Mouse (Mus musculus) layer of hippocampus, postnatal 10 days (tissue): ENCODE measurements around the gene Mrpl33. TPM values are rescaled to one million over a fixed set of nuclear protein-coding genes. Genes with fewer than 3 reads are reported as not detected.
A peak's percentile ranks its signal among the peaks of the same experiment; 100 is the strongest.
"Not testable (repeated sequence)": the region's sequence is repeated elsewhere in the genome, so short reads cannot be mapped to it uniquely, and the experiment has no call there.

Source experiments
- DNase-seq, 2 experiments: peaks; one replicate each; pipeline ENCODE4 v3.0.0; 2021; ENCODE audit warnings: low spot score in 2 of 2
- total RNA-seq, 2 experiments: library from RNA; stranded (reverse); gene quantifications; 2 replicates each; pipeline ENCODE4 v1.2.3; 2021

The Mrpl33 gene
- total RNA-seq, 2 experiments from 2014 or later: 135 to 151 TPM

GRCm38 (mm10) chr5:31595868-31596267, 867 bp upstream of the Mrpl33 start:
- no peak for DNase-seq

DNA sequence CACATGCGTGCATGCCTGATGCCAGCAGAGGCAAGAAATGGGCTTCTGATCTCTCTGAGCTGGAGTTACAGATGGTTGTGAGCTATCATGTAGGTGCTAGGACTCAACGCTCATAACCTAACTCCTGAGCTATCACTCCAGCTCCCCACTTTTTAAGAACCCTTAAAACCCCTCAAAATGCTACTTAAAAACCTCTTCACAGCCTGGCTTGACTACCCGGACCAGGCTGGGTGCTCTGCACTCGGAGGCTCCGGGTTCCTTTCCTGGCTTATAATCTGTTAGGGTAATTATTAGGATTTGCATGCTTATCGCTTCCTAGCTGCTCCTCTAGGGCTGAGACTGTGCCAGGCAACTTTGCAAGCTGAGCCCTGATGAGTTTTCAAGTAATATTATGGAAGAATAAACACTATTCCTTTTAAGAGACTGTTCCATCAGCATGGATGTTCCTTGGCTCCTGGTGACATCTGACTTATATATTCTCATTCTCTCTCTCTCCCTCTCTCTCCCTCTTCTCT, 752 bp downstream of the Mrpl33 start:
- DNase-seq: no peak

GRCm38 (mm10) chr5:31598121-31598520, 1.4 kb downstream of the Mrpl33 start:
- DNase-seq: no peak

GRCm38 (mm10) chr5:31598579-31598978, 1.8 kb downstream of the Mrpl33 start:
- peak in 1 of 2 experiments; percentile 34 for DNase-seq

DNA sequence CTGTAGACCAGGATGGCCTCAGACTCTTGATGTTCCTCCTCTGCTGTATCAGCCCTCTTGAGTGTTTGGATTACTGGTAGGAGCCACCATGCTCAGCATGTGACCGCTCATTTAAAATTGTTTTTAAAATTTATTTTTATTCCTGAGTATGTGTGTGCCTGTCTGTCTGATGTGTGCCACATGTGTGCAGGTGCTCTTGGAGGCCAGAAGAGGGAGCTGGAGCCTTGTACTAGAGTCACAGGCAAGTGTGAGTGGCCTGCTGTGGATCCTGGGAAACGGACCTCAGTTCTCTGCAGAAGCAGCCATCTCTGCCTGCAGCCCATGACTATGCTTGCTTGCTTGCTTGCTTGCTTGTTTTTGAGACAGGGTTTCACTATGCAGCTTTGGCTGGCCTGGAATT, 2.4 kb downstream of the Mrpl33 start:
- DNase-seq: no peak

- DNase-seq: no peak
Observed at GRCm38 (mm10) chr5:31601162-31601722, 4.5 kb downstream of the Mrpl33 start.

- DNase-seq: no peak
Observed at GRCm38 (mm10) chr5:31602377-31602776, 5.6 kb downstream of the Mrpl33 start.

DNA sequence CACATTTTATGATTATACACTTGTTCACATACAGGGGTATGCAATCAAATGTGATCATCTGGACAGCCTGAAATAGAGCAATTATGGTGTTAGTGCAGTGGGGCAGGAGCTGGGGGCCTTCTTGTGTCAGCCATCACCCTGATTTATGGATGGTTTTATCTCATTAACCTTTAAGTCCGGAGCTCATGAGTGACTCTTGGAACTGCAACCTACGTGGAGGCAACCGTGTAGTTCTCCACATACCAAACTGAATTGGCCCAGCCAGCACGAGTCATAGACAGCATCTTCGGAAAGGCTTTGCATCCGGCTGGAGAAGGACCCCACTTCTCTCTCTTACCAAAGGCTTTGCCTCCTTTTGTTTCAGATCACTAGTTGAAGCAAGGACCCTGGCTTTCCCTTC, 7.0 kb downstream of the Mrpl33 start:
- DNase-seq: no peak

GRCm38 (mm10) chr5:31606151-31606550, 9.4 kb downstream of the Mrpl33 start:
- no peak for DNase-seq

GRCm38 (mm10) chr5:31610376-31611086, 13.8 kb downstream of the Mrpl33 start:
- DNase-seq: no peak

- no peak for DNase-seq
Observed at GRCm38 (mm10) chr5:31611186-31611585, 14.5 kb downstream of the Mrpl33 start.

- peak; percentile 75 to 82 for DNase-seq
Observed at GRCm38 (mm10) chr5:31613852-31614286, 17.1 kb downstream of the Mrpl33 start.

GRCm38 (mm10) chr5:31614339-31615025, 17.7 kb downstream of the Mrpl33 start:
- DNase-seq: no peak

GRCm38 (mm10) chr5:31620326-31620725, 23.6 kb downstream of the Mrpl33 start:
- DNase-seq: no peak

GRCm38 (mm10) chr5:31627117-31627516, 30.4 kb downstream of the Mrpl33 start:
- no peak for DNase-seq

DNA sequence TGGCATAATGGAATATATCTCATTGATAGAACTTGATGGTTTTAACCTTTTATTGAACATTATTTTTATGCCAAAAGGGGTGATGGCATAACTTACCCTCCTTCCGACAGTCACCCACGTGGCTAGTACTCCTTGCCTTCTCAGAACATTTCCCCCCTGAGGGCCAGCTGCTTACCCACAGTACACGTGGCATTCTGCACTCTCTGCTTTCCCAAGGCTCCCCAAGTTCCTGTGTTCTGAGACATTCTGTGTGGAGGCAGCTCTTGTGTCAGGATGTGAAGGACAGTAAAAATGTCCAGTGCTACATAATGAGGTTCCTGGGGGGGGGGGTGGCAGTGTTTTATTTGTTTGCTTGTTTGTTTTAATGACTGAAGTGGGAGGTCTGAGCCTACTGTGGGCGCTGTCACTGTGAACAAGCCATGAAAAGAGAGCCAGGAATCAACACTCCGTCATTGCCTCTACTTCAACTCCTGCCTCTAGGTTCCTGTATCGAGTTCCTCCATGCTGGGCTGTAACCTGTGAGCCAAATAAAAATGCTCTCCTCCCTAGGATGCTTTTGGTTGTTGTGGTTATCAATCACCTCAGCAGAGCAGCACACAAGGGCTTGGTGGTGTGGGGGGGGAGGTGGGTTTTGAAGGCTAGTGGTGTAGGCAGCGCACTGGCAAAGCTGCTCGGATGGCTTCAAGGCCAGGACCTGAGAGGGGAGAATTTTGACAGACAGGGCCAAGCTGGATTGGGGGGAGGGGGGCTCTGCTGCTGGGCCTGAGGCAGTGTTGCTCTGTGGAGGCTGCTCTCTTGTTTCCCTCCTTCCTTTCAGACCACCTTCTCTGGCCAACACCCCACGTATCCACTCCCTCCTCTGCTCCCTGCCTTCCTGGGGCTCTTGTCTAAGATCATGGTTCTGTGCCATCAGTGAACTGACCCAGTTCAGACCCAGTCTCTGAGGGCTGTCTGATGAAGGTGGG, 31.1 kb downstream of the Mrpl33 start:
- no peak for DNase-seq

- no peak for DNase-seq
Observed at GRCm38 (mm10) chr5:31628555-31628954, 31.8 kb downstream of the Mrpl33 start.

DNA sequence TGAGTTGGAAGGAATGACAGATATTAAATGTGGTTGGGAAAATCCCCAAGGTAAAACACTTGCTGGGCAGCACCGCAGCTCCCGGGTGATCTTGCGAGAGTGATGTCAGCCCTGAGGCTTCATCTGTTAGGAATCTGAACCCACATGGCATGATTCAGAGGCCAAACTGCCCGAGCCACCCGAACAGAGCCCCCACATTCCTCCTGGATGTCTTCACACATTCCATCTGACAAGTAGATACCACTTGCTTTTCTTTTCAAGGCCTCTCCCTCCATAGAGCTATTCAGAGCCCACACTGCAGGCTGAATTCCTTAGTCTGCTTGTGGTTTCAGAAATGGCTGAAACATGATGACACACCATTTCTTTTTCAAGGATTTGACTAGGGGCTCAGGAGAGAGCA, 33.3 kb downstream of the Mrpl33 start:
- no peak for DNase-seq

DNA sequence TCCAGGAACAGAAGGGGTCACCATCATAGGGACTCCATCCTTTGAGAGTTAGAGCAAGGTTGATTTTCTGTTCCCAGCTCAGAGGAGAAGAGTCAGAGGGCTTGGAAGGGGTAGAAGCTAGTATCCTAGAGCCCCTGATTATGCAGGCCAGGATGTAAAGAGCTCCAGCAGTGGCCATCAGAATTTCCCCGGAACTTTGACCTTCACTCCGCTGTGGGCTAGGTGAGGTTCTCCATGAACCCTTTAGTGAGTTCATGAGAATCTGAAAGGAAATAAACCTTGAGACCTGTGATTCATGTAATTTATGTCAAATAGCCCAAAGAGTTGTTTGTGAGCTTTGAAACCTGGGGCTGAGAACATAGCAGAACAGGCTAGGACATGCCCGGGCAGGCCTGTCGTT, 34.4 kb downstream of the Mrpl33 start:
- not testable (repeated sequence) for DNase-seq

GRCm38 (mm10) chr5:31634161-31634560, 37.4 kb downstream of the Mrpl33 start:
- DNase-seq: no peak

- no peak for DNase-seq
Observed at GRCm38 (mm10) chr5:31634679-31635078, 37.9 kb downstream of the Mrpl33 start.
